Mouse (Mus musculus) testis, postnatal 10 days (tissue): Measurements from ENCODE around the gene Olfr525.

ENCODE experiments used
- DNase-seq: peaks from one replicate; pipeline ENCODE4 v3.0.0; 2021; ENCODE audit warnings: low spot score

Gene Olfr525

DNA sequence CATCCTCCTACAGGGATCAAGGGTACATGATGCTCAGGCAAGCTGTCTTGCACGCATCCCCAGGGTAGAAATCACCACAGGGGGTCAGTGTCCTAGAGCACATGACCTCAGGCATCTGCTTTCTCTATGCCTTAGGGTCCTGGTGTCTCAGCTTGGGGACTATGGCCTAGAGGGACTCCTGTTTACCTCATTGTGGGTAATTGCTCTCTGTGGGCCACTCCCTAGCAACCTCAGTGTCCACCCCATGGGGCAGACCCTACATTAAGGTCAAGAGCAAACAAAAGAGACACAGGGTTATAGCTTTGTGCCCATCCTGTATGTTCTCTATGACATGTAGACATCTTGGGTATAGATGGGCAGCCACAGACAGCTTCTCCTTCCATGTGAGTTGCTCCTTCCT, at the start of gene Olfr525:
TSS of gene Olfr525 (plus strand) at position 301 of the 400 bp plus-strand sequence.
- no peak for DNase-seq

DNA sequence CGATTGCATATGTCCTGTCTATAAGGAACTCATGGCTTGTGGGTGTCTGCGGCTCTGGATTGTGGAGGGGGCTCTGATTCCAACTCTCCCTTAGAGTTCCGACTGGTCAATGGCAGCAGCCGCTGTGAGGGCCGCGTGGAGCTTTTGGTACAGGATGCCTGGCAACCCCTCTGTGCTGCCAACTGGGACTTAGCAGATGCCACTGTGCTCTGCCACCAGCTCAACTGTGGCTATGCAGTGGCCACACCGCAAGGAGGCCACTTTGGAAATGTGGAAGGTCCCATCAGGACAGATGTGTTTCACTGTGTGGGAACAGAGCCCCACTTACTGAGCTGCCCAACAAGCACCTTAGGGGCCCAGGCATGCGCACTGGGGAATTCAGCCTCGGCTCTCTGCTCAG, 24.9 kb upstream of the Olfr525 start:
- DNase-seq: no peak

DNA sequence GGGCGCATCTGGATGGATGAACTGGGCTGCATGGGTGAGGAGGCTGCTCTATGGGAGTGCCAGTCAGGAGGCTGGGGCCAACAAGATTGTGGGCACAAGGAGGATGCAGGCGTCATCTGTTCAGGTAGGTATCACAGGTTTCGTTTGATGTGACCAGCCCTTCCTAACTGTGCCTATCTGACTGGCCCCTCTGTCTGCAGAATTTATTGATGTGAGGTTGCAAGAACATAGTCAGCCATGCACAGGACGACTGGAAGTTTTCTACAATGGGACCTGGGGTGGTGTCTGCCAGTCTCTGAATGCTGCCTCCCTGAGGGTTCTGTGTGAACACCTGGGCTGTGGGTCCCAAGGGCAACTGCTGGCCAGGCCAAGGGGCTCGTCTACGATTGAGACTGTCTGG, 23.8 kb upstream of the Olfr525 start:
- no peak for DNase-seq

DNA sequence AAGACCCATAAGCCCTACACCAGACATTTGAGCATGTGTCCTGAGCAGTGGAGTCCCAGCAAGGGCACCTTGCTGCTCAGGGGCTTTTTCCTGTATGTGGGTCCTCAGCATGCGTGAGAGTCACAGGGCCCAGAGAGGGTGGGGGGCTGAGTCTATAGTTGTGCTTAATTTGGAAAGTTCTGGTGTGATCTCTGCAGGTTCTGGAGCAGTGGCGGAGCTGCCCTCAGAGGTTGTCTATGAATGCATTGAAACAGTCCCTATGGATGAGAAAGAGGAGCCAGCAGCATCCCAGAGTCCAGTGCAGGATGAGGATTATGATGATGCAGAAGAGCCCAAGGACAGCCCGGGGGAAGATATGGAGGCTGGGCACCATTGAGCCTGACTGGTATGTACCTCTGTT, 21.2 kb upstream of the Olfr525 start:
- DNase-seq: no peak

DNA sequence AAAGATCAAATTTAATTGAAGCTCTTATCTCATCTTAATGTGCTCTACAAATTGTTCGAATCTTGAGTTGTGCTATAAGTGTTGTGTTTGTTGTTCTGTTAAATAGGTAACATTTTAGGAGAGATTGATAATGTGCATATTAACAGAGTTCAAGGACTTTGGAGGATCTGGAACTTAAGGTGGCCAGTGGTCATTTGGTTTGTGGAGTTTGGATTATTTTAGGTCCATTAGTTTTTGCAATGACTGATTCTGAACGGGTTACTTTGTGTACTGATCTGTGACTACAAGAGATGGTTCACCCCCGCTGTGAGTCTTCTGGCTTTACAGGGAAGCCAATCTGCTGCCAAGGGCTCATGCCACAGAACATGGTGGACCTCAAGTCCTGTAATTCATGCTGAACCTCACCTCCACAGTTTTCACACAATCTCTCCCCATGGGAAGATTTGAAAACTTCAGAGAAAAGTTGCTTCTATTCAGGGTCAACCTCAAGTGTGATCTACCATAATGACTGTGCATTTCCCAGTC, 735 bp upstream of the Olfr525 start:
- no peak for DNase-seq

DNA sequence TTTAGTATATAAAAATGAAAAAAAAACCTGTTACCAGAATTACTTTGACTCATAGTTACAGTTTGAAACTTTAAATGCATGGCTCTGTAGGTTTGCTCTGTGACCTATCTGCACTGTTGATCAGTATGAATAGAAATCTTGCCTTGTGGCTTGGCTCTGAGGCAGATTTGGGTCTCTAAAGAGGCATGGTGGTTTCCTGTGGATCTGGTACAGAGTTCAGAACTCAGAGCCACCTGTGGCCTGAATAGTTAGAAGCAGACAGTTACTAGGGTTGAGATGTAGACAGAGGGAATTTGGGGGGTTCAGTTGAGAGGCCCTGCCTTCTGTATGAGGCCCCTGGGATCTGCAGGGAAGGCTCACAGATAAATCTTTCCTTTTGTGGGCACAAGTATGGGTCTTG, 477 bp downstream of the Olfr525 start:
- no peak for DNase-seq

DNA sequence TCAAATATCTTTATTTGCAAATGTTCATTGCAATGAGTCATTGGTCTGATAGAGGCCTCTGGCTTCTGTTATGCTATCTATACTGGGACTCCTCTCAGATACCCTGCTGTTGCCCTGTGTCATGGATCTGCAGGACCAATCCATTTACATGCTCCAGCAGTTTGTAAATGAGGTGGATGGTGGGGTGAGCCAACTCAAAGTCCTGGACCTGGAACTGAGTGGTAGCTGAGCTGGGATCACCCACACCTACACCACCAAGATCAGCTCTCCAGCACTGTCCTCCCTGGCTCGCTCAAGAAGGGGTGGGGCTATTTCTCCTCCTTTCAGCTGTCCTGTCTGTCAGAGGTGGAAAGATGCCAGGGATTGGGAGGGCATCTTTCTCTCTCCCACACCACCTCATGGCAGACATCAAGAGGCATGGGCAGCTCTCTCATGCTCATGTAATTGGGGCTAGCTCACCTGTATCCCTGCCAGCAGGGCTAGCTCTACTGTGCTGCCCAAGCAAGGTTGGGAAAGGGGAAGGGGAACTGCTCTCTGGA, 9.2 kb downstream of the Olfr525 start:
- no peak for DNase-seq

DNA sequence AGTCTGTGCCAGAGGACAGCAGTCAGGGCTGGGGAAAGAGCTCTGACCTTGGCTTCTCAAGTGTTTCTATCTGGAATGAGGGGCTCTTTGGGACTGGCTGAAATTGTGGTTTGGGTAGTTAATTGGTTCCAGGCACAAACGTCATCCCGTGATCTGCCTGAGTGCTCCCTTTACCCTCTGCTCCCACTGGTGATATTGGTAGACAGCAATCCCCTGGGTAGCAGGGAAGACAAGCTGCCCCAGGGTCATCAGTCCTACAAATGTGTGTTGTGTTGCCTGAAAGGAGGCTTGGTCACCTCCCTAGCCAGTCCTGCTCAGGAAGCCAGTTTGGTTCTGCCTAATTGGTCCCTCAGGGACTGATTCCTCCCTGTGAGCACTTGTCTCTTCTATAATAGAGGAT, 13.1 kb downstream of the Olfr525 start, which contains the start of gene Olfr527:
TSS of gene Olfr527 (plus strand) at position 301 of the 400 bp plus-strand sequence.
- DNase-seq: no peak

DNA sequence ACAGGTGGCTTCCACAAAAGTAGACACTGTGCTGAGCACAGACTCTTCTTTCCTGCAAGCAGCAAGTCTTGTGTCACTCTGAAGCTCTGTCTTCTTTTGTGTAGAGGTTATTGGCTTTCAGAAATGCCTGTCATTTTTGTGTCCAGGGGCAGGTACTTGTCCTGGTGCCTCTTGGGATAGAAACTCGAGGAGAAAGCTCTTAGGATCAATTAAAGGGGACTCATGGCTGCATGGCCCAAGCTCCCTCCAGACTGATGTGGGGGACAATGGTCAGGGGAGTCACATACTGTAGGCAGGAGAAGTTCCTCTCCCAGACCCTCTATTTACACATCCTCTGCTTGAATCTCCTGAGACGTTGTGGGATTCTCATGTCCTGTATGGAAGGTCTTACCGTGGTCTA, 40.9 kb downstream of the Olfr525 start, which contains the start of gene Olfr60:
TSS of gene Olfr60 (minus strand) at position 101 of the 400 bp plus-strand sequence.
- no peak for DNase-seq

DNA sequence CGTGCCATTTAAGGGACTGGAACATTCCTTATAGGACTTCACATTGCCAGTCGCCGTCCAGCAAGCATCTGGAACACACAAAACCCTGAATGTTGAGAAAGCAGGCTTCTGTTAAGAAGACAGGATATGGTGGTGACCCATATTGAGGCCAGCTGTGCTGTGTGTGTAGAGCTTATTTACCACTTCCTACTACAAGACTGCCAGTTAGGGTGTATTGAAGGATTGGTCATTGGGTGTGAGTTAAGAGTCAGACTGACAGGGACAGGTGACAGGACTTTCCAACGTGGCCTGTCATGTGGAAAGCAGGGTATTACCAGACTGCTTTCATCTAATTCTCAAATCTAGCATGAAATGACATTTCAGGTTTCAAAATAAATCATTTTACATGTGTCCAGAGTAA, 53.6 kb downstream of the Olfr525 start:
- no peak for DNase-seq

DNA sequence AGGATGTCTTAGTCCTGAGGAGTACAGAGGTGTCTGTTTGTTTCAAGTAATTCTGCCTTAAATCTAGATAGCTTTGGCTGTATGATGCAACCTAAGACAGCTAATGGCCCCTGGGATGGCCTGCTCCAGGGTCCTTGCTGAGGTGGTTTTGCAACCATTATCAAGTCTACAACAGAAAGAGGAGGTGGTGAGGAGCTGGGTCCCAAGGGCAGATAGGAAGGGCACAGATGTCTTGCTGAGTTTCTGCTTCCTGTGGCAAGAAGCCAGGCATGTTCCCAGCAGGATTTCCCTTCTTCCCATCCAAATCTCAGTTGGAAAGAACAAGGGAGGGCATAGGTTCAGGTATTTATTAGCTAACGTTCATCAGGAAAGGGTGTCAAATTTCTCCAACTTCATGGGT, 55.6 kb downstream of the Olfr525 start, which contains the start of gene Olfr530:
TSS of gene Olfr530 (minus strand) at position 101 of the 400 bp plus-strand sequence.
- DNase-seq: no peak

DNA sequence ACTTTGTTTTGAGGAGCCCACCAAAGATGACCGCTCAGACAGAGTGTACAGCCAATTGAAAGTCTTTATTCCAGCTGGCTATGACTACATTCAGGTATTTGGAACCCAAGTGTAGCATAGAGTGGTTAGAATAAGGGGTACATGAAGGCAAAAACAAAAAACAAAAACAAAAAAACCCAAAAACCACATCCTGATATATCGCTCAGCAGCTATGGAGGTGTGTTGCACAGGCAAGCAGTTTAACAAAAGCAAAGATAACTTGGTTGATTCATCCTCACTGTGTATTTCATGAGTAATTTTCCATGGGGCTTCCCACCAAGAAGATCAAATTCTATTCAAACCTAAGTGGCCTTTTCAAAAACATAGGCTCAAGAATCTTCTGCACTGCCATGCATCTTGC, 56.3 kb downstream of the Olfr525 start:
- no peak for DNase-seq
